Mouse (Mus musculus) stomach, embryonic 14.5 days (tissue): ENCODE measurements around the gene B4galt1. TPM values are rescaled to one million over a fixed set of nuclear protein-coding genes. Genes with fewer than 3 reads are reported as not detected.

ENCODE experiments used
- ATAC-seq: fragments of 200-750 bp; cut with Nextera tagmentation; 2 replicates; pipeline ENCODE4 v1.8.0; 2017; ENCODE audit warnings: low read depth, moderate TSS enrichment; ENCODE audit not compliant: insufficient number of reproducible peaks, insufficient read depth, low FRiP score
- H3K27ac ChIP-seq: fragments of 300-500 bp; sonication (generic); 2 replicates; pipeline ENCODE4 v1.5.1; 2014; ENCODE audit warnings: mild to moderate bottlenecking, low read length, moderate library complexity, mixed read lengths
- H3K27me3 ChIP-seq: fragments of 300-500 bp; sonication (generic); 2 replicates; pipeline ENCODE4 v1.6.1; 2014; ENCODE audit warnings: low read length, control low read depth, mixed read lengths; ENCODE audit not compliant: control insufficient read depth, insufficient read depth
- H3K36me3 ChIP-seq: fragments of 300-500 bp; sonication (generic); 2 replicates; pipeline ENCODE4 v1.6.1; 2014; ENCODE audit warnings: mild to moderate bottlenecking, control low read depth, low read length, moderate library complexity, mixed read lengths; ENCODE audit not compliant: control insufficient read depth, insufficient read depth
- H3K4me1 ChIP-seq: fragments of 300-500 bp; sonication (generic); 2 replicates; pipeline ENCODE4 v1.6.1; 2014; ENCODE audit warnings: low read length, control low read depth, mixed read lengths; ENCODE audit not compliant: control insufficient read depth, insufficient read depth
- H3K4me2 ChIP-seq: fragments of 300-500 bp; sonication (generic); replicated peaks from 2 replicates; pipeline ENCODE4 v1.6.1; 2014; ENCODE audit warnings: low read depth, low read length, control low read depth
- H3K4me3 ChIP-seq: fragments of 300-500 bp; sonication (generic); 2 replicates; pipeline ENCODE4 v1.5.1; 2014; ENCODE audit warnings: low read depth, low read length, control low read depth
- H3K9ac ChIP-seq: fragments of 300-500 bp; sonication (generic); replicated peaks from 2 replicates; pipeline ENCODE4 v1.6.1; 2014; ENCODE audit warnings: low read depth, mild to moderate bottlenecking, control low read depth, low read length, moderate library complexity, mixed read lengths
- H3K9me3 ChIP-seq: fragments of 300-500 bp; sonication (generic); 2 replicates; pipeline ENCODE4 v1.6.1; 2016; ENCODE audit warnings: low read depth, low read length, control low read depth; ENCODE audit not compliant: control insufficient read depth
- WGBS: fragments of 180-500 bp; shearing (Covaris S2); extraction: QIAGEN DNeasy Blood & Tissue Kit; methylation state at CpG from one replicate; pipeline ENCODE4 v1.1.7; 2014; 5-methylcytosine and 5-hydroxymethylcytosine counted together
- polyA plus RNA-seq: library from polyadenylated mRNA; unstranded; fragments of >200 nt; fragmentation: Nextera tagmentation; extraction: Ambion mirVana; gene quantifications from 2 replicates; pipeline ENCODE4 v1.2.1, GENCODE M21; 2014

The B4galt1 gene
- polyA plus RNA-seq, 1 experiment from 2014 or later, result 55.6 TPM

GRCm38 (mm10) chr4:40844811-40845751, 8.7 kb downstream of the B4galt1 start:
- H3K27me3 ChIP-seq, result no peaks in the 10 kb centered on the region
- H3K4me3 ChIP-seq, result no peak overlapping the region
- no peak overlapping the region for H3K9ac ChIP-seq
- H3K27ac ChIP-seq, result peak overlapping the region; percentile 89
- H3K4me1 ChIP-seq, result peaks cover 46% of the 10 kb centered on the region
- peaks cover 3% of the 10 kb centered on the region; the same call in 1 of the 2 replicates for H3K36me3 ChIP-seq
- 41% methylated on average over 12 of the region's 12 CpGs for WGBS
- no peak for ATAC-seq
- peak overlapping the region; percentile 3; the same call in 1 of the 2 replicates for H3K4me2 ChIP-seq
- no peaks in the 10 kb centered on the region for H3K9me3 ChIP-seq

- H3K27me3 ChIP-seq, result no peaks in the 10 kb centered on the region
- peaks cover 48% of the 10 kb centered on the region for H3K4me1 ChIP-seq
- no peak overlapping the region for H3K9ac ChIP-seq
- no peak overlapping the region for H3K4me3 ChIP-seq
- 0 out of 2 replicates have a peak overlapping the region, but pooled peaks have one; percentile 10 for H3K4me2 ChIP-seq
- ATAC-seq, result peak; percentile 89
- H3K27ac ChIP-seq, result peak overlapping the region; percentile 89
- 7% methylated on average over 5 of the region's 5 CpGs for WGBS
- H3K9me3 ChIP-seq, result no peaks in the 10 kb centered on the region
- H3K36me3 ChIP-seq, result peaks cover 3% of the 10 kb centered on the region; the same call in 1 of the 2 replicates
These were observed 9.5 kb downstream of the B4galt1 start for GRCm38 (mm10) chr4:40844251-40844721.

GRCm38 (mm10) chr4:40843726-40844125, 10.1 kb downstream of the B4galt1 start:
- Histone ChIP-seq H3K27me3 (no peaks in the 10 kb centered on the region), H3K9me3 (no peaks in the 10 kb centered on the region), H3K4me2 (0 out of 2 replicates have a peak overlapping the region, but pooled peaks have one; percentile 10), H3K9ac (no peak overlapping the region), H3K36me3 (peaks cover 3% of the 10 kb centered on the region; the same call in 1 of the 2 replicates), H3K27ac (peak overlapping the region; percentile 89), H3K4me1 (peaks cover 51% of the 10 kb centered on the region), H3K4me3 (no peak overlapping the region)
- WGBS, result 58% methylated on average over 8 of the region's 8 CpGs
- ATAC-seq, result no peak

GRCm38 (mm10) chr4:40840448-40840847, 13.4 kb downstream of the B4galt1 start:
- H3K9ac ChIP-seq, result no peak overlapping the region
- H3K4me1 ChIP-seq, result peaks cover 46% of the 10 kb centered on the region
- H3K4me3 ChIP-seq, result no peak overlapping the region
- H3K4me2 ChIP-seq, result no peak overlapping the region
- no peak for ATAC-seq
- no peaks in the 10 kb centered on the region for H3K9me3 ChIP-seq
- no peak overlapping the region for H3K27ac ChIP-seq
- 93% methylated on average over 2 of the region's 2 CpGs for WGBS
- H3K36me3 ChIP-seq, result no peaks in the 10 kb centered on the region
- no peaks in the 10 kb centered on the region for H3K27me3 ChIP-seq

GRCm38 (mm10) chr4:40839251-40839650, 14.6 kb downstream of the B4galt1 start:
- 73% methylated on average over 12 of the region's 12 CpGs for WGBS
- Histone ChIP-seq H3K9me3 (no peaks in the 10 kb centered on the region), H3K27me3 (no peaks in the 10 kb centered on the region), H3K36me3 (no peaks in the 10 kb centered on the region), H3K9ac (no peak overlapping the region), H3K4me1 (peaks cover 34% of the 10 kb centered on the region), H3K4me2 (no peak overlapping the region), H3K4me3 (no peak overlapping the region), H3K27ac (no peak overlapping the region; the same call in 1 of the 2 replicates)
- no peak for ATAC-seq

- no peaks in the 10 kb centered on the region for H3K27me3 ChIP-seq
- no peaks in the 10 kb centered on the region for H3K9me3 ChIP-seq
- 0 out of 2 replicates have a peak overlapping the region, but pooled peaks have one; percentile 0 for H3K4me2 ChIP-seq
- H3K4me3 ChIP-seq, result no peak overlapping the region
- no peaks in the 10 kb centered on the region for H3K36me3 ChIP-seq
- peaks cover 22% of the 10 kb centered on the region; the same call in 1 of the 2 replicates for H3K4me1 ChIP-seq
- no peak overlapping the region for H3K9ac ChIP-seq
- peak overlapping the region; percentile 45; the same call in 1 of the 2 replicates for H3K27ac ChIP-seq
- WGBS, result 29% methylated on average over 10 of the region's 10 CpGs
- ATAC-seq, result peak; percentile 86
These were observed 16.1 kb downstream of the B4galt1 start for GRCm38 (mm10) chr4:40837451-40838285.

GRCm38 (mm10) chr4:40837008-40837407, 16.8 kb downstream of the B4galt1 start:
- no peaks in the 10 kb centered on the region for H3K9me3 ChIP-seq
- no peak for ATAC-seq

GRCm38 (mm10) chr4:40834872-40835271, 18.9 kb downstream of the B4galt1 start:
- peaks cover 21% of the 10 kb centered on the region; the same call in 1 of the 2 replicates for H3K4me1 ChIP-seq
- no peak overlapping the region for H3K4me2 ChIP-seq
- ATAC-seq, result no peak
- H3K36me3 ChIP-seq, result no peaks in the 10 kb centered on the region
- no peak overlapping the region for H3K4me3 ChIP-seq
- H3K27me3 ChIP-seq, result no peaks in the 10 kb centered on the region
- H3K9me3 ChIP-seq, result no peaks in the 10 kb centered on the region
- no peak overlapping the region for H3K27ac ChIP-seq
- no peak overlapping the region for H3K9ac ChIP-seq
- WGBS, result 80% methylated on average over 5 of the region's 5 CpGs

More at GRCm38 (mm10) chr4:40837008-40837407, 16.8 kb downstream of the B4galt1 start:
- Histone ChIP-seq H3K4me2 (0 out of 2 replicates have a peak overlapping the region, but pooled peaks have one; percentile 0), H3K36me3 (no peaks in the 10 kb centered on the region), H3K4me1 (peaks cover 21% of the 10 kb centered on the region; the same call in 1 of the 2 replicates), H3K9ac (no peak overlapping the region), H3K27ac (peak overlapping the region; percentile 45; the same call in 1 of the 2 replicates), H3K27me3 (no peaks in the 10 kb centered on the region), H3K4me3 (no peak overlapping the region)
- WGBS, result 48% methylated on average over 3 of the region's 3 CpGs
